Mouse (Mus musculus) small intestine, adult 2 months (tissue): ENCODE results near the gene Odf3l1.

Experiments
- CTCF ChIP-seq: fragments of 200-500 bp; IDR thresholded peaks from 2 replicates; pipeline ENCODE4 v1.5.1; 2012; ENCODE audit warnings: low read depth, mild to moderate bottlenecking, control low read depth, inconsistent platforms, low read length, moderate library complexity, mixed read lengths; ENCODE audit not compliant: insufficient replicate concordance, insufficient read length; ENCODE audit errors: extremely low read depth
- POLR2A ChIP-seq: fragments of 200-500 bp; IDR thresholded peaks from 2 replicates; pipeline ENCODE4 v1.6.1; 2012; ENCODE audit warnings: low read depth, mild to moderate bottlenecking, control low read depth, inconsistent platforms, low read length, moderate library complexity

- TF ChIP-seq CTCF (no peak), POLR2A (no peak)
These were observed 12.7 kb downstream of the Odf3l1 start for GRCm38 (mm10) chr9:56851778-56852177.
